Mouse (Mus musculus) c-Kit-negative CD71-positive TER-119-positive erythroid progenitor cells, embryonic 14.5 days (primary cell): ENCODE measurements around the gene Tbck.

Source experiments
- DNase-seq: peaks from one replicate; pipeline ENCODE4 v3.0.0-alpha.2; 2013; ENCODE audit warnings: low read depth, low spot score

The Tbck gene

GRCm38 (mm10) chr3:132756274-132756673 is 72.3 kb downstream of the Tbck start:
- DNase-seq = no peak

- no peak for DNase-seq
These were observed 82.2 kb downstream of the Tbck start for GRCm38 (mm10) chr3:132766033-132766726.

DNA sequence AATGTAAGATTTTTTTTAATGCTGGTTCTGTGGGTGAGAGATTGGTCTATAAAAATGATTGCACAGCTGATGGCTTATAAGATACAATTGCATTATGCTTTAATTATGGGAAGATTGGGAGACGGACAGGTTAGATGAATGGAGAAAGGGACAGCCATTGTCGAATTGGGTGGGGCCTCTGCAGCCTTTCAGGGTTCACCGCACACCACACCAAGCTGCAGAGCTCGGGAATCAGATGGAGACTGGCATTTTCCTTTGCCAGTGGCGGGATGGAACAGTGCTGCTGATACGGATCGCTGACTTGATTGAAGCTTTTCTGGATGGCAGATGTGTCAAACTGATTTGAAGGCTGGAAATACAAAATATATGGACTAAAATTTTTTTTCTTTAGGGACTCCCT is 88.1 kb downstream of the Tbck start:
- DNase-seq = no peak

- no peak for DNase-seq
These were observed 92.7 kb downstream of the Tbck start for GRCm38 (mm10) chr3:132776686-132777085.

GRCm38 (mm10) chr3:132781103-132781502 is 97.2 kb downstream of the Tbck start:
- no peak for DNase-seq

DNA sequence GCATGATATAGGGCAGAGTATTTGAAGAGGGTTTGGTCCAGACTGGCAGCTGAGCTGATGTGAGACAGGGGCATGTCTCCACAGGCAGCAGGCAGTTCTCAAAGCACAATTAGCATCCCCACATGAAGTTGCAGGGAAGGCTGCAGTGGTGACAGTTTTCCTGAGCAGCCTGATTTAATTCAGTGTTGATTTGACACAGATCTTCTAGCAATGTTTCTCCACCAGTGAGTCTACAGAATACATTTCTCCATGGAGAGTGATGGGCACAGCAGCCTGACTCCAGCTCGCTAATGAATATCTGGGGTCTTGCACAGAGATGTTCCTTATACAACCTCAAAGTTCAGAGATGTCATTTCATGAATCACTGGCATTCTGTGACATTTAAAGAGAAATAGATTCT is 99.1 kb downstream of the Tbck start:
- no peak for DNase-seq

GRCm38 (mm10) chr3:132784732-132785131 is 100.8 kb downstream of the Tbck start:
- DNase-seq = no peak

DNA sequence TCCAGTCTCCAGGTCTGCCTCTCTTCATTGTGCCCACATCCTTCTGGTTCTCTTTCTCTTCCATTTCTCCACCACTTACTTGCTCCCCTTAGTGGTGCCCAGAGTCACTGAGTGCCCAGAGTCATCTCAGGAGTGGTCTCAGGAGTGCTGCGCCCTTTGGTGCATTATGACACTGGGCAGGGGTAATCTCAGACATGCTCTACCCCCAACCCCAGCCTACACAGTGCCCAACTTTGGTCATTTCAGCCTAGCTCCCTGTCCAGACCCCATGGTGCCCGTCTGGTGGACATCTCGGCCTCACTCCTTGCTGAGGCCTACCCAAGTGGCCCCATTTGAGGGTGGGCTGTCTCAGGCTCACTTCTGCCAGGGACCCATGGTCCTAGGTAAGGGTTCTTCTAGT is 102.7 kb downstream of the Tbck start:
- DNase-seq = no peak

DNA sequence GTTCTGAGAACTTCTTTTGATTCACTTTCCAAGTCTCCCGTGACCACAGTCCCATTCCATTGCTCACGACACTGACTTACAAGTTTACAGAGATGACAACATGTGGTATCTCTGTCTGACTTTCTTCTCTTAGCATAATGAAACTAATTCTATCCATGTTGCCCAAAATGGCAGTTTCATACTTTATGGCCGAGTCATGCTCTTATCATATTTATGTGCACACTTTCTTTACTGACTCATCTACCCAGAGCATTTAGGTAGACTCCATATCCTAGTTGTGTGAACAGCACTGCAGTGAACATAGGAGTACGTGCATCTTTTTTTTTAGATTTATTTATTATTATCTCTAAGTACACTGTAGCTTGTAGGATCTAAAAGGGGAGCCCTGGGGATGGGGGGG is 103.8 kb downstream of the Tbck start:
- DNase-seq = no peak

- DNase-seq = no peak
These were observed 107.2 kb downstream of the Tbck start for GRCm38 (mm10) chr3:132791140-132791539.

- DNase-seq = no peak
These were observed 116.3 kb downstream of the Tbck start for GRCm38 (mm10) chr3:132800196-132800595.

DNA sequence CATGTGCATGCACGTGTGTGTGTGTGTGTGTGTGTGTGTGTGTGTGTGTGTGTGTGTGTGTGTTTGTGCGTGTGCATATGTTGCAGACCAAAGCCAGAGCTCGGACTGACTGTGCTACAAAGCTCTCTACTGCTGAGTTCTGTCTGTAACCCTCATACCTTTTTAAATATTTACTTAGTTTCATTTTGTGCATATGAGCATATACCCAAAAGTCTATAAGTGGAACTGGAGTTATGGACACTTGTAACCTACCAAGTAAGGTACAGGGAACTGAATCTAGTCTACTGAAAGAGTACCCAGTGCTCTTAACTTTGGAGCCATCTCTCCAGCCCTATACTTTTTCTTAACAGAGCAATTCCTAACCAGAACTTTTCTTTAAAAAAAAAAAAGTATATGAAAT is 118.0 kb downstream of the Tbck start:
- DNase-seq = no peak

GRCm38 (mm10) chr3:132807888-132808579 is 124.1 kb downstream of the Tbck start:
- DNase-seq = no peak

DNA sequence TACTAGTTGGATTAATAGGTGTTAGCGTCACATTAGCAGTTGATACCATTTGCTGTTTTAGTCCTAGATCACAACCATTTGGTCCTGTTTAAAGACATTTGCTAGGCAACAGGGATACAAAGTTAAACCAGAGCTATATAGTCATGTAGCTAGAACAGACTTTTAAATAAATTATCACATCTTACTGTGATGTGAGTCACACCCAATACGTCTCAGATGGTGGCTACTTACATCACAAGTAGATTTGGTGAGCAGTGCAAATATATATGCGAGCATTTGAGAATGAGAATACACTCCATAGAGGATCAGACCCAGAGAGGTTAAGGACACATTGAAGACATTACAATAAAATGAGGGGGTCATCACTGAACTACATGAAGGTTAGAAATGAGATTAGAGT is 125.0 kb downstream of the Tbck start:
- no peak for DNase-seq

DNA sequence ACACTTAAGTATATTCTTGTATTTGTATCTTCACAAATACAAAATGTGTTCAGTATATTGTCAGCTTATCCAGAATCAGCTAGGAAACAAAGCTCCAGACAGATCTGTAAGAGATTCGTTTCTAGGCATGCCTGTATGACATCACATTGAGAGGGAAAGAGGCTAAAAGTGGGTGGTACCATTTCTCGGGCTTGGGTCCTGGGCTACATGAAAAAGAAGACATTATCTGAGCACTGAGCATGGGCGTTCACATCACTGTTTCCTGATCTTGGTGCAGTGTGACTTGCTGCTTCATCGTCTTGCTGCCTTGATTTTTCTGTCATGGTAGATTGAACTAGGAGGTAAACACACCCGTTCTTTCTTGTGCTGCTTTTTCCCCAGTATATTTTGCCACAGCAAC is 127.8 kb downstream of the Tbck start:
- DNase-seq = no peak

DNA sequence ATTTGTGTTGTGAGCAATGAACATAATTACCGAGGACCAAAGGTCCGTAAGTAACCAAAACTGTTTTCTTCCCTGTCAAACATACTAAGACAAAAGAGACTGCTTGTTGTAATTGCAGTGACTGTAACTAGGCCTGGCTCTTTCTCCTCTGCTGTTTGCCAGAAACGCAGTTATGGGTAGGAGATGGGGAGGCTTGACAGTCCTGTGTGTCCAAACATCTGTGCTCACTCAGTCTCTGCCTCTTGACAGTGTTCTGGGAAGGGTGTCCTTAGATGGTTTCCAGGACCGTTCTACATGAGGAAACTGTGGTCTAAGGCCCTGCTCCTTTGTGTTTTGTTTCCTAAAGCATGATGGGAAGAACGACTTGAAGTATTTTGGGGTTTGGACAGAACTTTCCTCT is 128.4 kb downstream of the Tbck start:
- no peak for DNase-seq

DNA sequence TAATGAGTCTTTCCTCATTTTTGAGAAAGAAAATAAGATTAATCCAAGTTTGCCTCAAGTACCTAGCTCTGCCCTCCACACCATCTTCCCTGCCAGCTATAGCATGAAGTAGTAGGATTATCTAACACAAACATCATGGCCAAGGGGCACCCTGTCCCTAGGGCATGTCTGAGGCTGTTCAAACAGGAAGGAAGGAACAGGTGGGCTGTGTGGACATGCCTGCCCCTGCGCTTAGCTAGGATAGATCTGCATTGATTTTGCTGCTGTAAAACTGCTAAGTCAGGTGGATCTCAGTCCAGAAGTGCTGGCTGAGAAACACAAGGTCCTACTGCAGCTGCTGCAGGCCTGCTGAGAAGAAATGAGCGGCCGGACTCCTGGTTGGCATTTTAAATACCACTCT is 129.2 kb downstream of the Tbck start:
- DNase-seq = no peak

DNA sequence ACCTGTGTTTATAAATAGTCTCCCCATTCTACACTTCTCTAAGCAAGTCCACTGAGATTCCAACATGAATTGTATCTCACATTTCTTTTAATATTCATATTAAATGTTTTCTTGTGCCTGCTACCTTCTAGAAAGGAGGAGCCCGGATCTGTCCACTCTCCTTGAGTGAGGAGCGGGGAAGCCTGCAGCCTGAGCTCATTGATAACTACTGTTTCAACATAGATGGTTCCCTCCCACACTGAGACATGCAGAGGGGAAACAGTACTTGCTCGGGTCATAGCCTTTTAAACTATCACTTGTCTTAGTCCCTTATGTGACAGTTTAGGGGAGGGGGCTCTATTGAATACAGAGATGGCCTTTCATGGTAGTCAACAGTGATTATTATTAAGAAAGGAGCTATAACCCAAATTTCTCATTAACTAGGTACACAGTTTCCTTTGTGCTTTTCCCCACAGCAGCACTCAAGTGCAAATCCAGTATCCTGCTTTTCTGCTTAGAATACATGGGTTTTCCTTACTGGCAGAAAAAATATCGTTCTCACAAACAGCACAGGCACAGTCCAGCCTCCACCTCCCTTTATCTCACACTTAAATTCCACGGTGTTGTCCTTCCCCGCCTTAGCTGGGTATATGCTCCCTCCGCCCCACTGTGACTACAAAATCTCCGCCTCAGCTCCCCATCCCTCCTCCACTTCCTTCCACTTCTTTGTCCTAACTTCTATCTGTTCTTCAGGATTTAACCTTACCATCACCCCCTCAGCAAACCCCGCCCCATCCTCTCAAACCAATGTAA is 130.0 kb downstream of the Tbck start:
- DNase-seq = no peak

GRCm38 (mm10) chr3:132814791-132815496 is 131.0 kb downstream of the Tbck start:
- no peak for DNase-seq

- no peak for DNase-seq
These were observed 131.8 kb downstream of the Tbck start for GRCm38 (mm10) chr3:132815497-132816326.

GRCm38 (mm10) chr3:132819408-132819807 is 135.5 kb downstream of the Tbck start:
- no peak for DNase-seq
